Mouse (Mus musculus): ENCODE measurements around the gene Cwc22. TPM values are rescaled to one million over a fixed set of nuclear protein-coding genes. Genes with fewer than 3 reads are reported as not detected.

The Cwc22 gene
- polyA plus RNA-seq, 1 experiment from 2014 or later: 30.0 TPM

- H3K9me3 ChIP-seq (replicated peaks): no peaks in the 10 kb centered on the region
- no peak overlapping the region for H3K9ac ChIP-seq
- 91% methylated on average over 6 of the region's 6 CpGs for WGBS
- no peak overlapping the region for H3K4me2 ChIP-seq (replicated peaks)
- no peak for ATAC-seq (ENCODE audit: insufficient number of reproducible peaks, low FRiP score, low TSS enrichment, low read depth)
- H3K27ac ChIP-seq (replicated peaks): no peak overlapping the region
- no peaks in the 10 kb centered on the region for H3K4me1 ChIP-seq
- no peaks in the 10 kb centered on the region for H3K27me3 ChIP-seq
- no peaks in the 10 kb centered on the region for H3K36me3 ChIP-seq
- H3K4me3 ChIP-seq (replicated peaks): no peak overlapping the region
These were observed 61.1 kb downstream of the Cwc22 start for GRCm38 (mm10) chr2:77885036-77885435.

DNA sequence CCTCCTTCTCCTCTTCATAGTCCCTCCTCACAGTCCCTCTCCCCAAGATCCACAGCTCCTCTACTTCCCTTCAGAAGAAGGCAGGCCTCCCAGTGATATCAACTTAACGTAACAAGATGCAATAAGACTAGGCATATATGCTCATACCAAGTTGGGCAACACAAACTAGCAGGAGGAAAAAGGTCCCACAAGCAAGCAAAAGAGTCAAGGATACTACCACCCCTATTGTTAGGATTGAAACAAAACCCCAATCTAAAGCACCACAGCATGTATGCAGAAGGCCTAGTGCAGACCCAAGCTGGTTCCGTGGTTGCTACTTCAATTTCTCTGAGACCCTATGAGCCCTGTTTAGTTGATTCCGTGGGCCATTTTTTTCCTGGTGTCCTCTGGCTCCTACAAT, 61.7 kb downstream of the Cwc22 start:
- Histone ChIP-seq H3K9ac (no peak overlapping the region), H3K4me1 (no peaks in the 10 kb centered on the region), H3K9me3 (replicated peaks) (no peaks in the 10 kb centered on the region), H3K36me3 (no peaks in the 10 kb centered on the region), H3K4me3 (replicated peaks) (no peak overlapping the region), H3K4me2 (replicated peaks) (no peak overlapping the region), H3K27ac (replicated peaks) (no peak overlapping the region), H3K27me3 (no peaks in the 10 kb centered on the region)
- ATAC-seq (ENCODE audit: insufficient number of reproducible peaks, low FRiP score, low TSS enrichment, low read depth): no peak
- 93% methylated on average over 3 of the region's 3 CpGs for WGBS

- no peaks in the 10 kb centered on the region for H3K36me3 ChIP-seq
- no peak overlapping the region for H3K4me2 ChIP-seq (replicated peaks)
- no peaks in the 10 kb centered on the region for H3K27me3 ChIP-seq
- ATAC-seq (ENCODE audit: insufficient number of reproducible peaks, low FRiP score, low TSS enrichment, low read depth): no peak
- 76% methylated on average over 4 of the region's 4 CpGs for WGBS
- H3K9ac ChIP-seq: no peak overlapping the region
- no peak overlapping the region for H3K27ac ChIP-seq (replicated peaks)
- no peaks in the 10 kb centered on the region for H3K9me3 ChIP-seq (replicated peaks)
- H3K4me1 ChIP-seq: no peaks in the 10 kb centered on the region
- no peak overlapping the region for H3K4me3 ChIP-seq (replicated peaks)
These were observed 63.2 kb downstream of the Cwc22 start for GRCm38 (mm10) chr2:77882961-77883360.

GRCm38 (mm10) chr2:77881301-77882199, 64.6 kb downstream of the Cwc22 start:
- ATAC-seq (ENCODE audit: insufficient number of reproducible peaks, low FRiP score, low TSS enrichment, low read depth): no peak
- 77% methylated on average over 5 of the region's 5 CpGs for WGBS

DNA sequence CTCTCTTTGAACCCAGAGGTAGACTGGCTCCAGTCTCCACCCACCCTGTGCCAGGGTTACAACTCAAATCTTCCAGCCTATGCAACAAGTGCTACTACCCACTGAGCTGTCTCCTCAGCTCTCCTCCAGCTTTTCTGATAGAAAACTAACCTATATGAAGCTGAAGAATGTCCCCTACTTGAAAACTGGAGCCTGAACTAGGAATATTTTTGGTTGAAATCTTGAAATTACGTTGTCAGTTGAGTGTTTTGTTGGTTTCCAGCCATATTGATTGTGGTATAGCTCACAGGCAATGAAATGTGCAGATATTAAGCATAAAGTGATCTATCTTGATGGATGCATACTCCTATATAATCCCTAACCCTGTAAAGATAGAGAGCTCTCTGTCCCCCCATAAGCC, 65.8 kb downstream of the Cwc22 start:
- WGBS: 73% methylated on average over 1 of the region's 1 CpGs
- no peak overlapping the region for H3K27ac ChIP-seq (replicated peaks)
- no peaks in the 10 kb centered on the region for H3K9me3 ChIP-seq (replicated peaks)
- ATAC-seq (ENCODE audit: insufficient number of reproducible peaks, low FRiP score, low TSS enrichment, low read depth): no peak
- H3K4me1 ChIP-seq: no peaks in the 10 kb centered on the region
- H3K27me3 ChIP-seq: no peaks in the 10 kb centered on the region
- no peak overlapping the region for H3K9ac ChIP-seq
- H3K4me3 ChIP-seq (replicated peaks): no peak overlapping the region
- no peaks in the 10 kb centered on the region for H3K36me3 ChIP-seq
- no peak overlapping the region for H3K4me2 ChIP-seq (replicated peaks)

More at GRCm38 (mm10) chr2:77881301-77882199, 64.6 kb downstream of the Cwc22 start:
- Histone ChIP-seq H3K36me3 (no peaks in the 10 kb centered on the region), H3K27me3 (no peaks in the 10 kb centered on the region), H3K4me1 (no peaks in the 10 kb centered on the region), H3K9me3 (replicated peaks) (no peaks in the 10 kb centered on the region), H3K4me3 (replicated peaks) (no peak overlapping the region), H3K4me2 (replicated peaks) (no peak overlapping the region), H3K9ac (no peak overlapping the region), H3K27ac (replicated peaks) (no peak overlapping the region)

GRCm38 (mm10) chr2:77879736-77880135, 66.4 kb downstream of the Cwc22 start:
- Histone ChIP-seq H3K4me1 (no peaks in the 10 kb centered on the region), H3K36me3 (no peaks in the 10 kb centered on the region), H3K4me2 (replicated peaks) (no peak overlapping the region), H3K9ac (no peak overlapping the region), H3K27me3 (no peaks in the 10 kb centered on the region), H3K9me3 (replicated peaks) (no peaks in the 10 kb centered on the region), H3K4me3 (replicated peaks) (no peak overlapping the region), H3K27ac (replicated peaks) (no peak overlapping the region)
- no peak for ATAC-seq (ENCODE audit: insufficient number of reproducible peaks, low FRiP score, low TSS enrichment, low read depth)
- WGBS: 68% methylated on average over 5 of the region's 5 CpGs

DNA sequence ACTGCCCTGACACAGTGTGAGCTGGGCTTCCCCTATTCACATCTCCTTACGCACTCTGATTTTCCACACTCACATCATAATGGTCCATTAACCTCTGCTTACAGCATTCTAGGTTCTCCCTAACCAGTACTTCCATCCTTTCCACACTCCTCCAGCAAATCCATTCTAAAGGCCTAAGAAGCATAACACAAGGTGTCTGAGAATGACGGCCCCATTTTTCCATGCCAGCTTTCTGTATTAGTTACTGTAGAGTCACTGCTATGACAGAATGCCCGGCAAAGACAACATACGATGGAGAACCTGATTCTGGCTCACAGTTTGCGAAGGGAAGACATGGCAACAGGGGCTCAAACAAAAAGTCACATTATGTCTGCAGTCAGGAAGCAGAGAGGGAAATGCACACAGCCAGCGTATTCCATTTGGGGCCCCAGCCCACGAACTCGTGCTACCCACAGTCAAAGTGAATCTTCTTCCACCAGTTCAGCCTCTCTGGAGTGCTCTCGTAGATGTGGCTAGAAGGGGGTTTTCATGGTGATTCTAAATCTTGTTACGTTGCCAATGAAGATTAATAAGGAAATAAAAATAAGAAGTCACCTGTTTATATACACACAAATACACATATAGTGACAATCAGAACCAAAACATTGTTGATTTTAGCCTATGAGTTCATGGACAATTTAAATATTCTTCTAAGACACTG, 68.9 kb downstream of the Cwc22 start:
- Histone ChIP-seq H3K27ac (replicated peaks) (no peak overlapping the region), H3K4me3 (replicated peaks) (no peak overlapping the region), H3K27me3 (no peaks in the 10 kb centered on the region), H3K4me2 (replicated peaks) (no peak overlapping the region), H3K9me3 (replicated peaks) (no peaks in the 10 kb centered on the region), H3K9ac (no peak overlapping the region), H3K4me1 (no peaks in the 10 kb centered on the region), H3K36me3 (no peaks in the 10 kb centered on the region)
- ATAC-seq (ENCODE audit: insufficient number of reproducible peaks, low FRiP score, low TSS enrichment, low read depth): no peak
- WGBS: 88% methylated on average over 10 of the region's 10 CpGs

DNA sequence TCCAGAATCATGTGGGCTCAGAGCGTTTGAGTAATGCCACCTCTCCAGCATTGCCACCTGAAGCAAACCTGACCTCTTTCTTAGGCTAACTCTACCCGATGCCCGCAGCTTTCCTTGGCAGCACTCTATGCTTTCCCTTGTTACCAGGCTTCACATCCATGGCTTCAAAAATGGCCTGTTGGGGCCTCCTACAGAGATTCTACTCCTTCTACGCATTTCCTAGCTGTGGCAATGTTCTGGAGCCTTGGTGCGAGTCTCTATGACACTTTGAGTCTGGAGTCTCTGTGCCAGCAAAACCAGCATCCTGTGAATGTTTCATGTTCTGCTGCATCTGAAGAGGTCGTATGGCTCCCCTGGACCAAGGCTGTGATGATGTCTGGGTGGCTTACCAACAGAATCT, 69.8 kb downstream of the Cwc22 start:
- Histone ChIP-seq H3K4me1 (no peaks in the 10 kb centered on the region), H3K4me3 (replicated peaks) (no peak overlapping the region), H3K36me3 (no peaks in the 10 kb centered on the region), H3K27ac (replicated peaks) (no peak overlapping the region), H3K4me2 (replicated peaks) (no peak overlapping the region), H3K9me3 (replicated peaks) (no peaks in the 10 kb centered on the region), H3K27me3 (no peaks in the 10 kb centered on the region), H3K9ac (no peak overlapping the region)
- no peak for ATAC-seq (ENCODE audit: insufficient number of reproducible peaks, low FRiP score, low TSS enrichment, low read depth)
- 88% methylated on average over 6 of the region's 6 CpGs for WGBS

DNA sequence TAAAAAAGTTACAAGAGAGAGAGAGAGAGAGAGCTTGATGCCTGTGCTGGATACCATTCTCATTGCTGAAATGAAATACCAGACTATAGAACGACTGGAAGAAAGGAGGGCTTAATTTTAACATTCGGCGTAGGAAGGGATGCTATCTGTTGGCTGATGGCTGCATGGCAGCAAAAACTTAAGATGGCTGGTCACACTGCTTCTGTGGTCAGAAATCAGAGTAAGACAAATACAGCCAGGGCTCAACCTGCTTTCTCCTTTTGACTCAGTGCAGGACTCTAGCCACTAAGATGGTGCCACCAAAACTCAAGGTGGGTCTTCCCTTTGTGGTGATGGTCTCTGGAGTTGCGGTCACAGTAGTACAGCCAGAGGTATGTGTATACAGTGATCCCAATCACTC, 70.7 kb downstream of the Cwc22 start:
- no peaks in the 10 kb centered on the region for H3K9me3 ChIP-seq (replicated peaks)
- no peak overlapping the region for H3K4me3 ChIP-seq (replicated peaks)
- H3K27me3 ChIP-seq: no peaks in the 10 kb centered on the region
- H3K9ac ChIP-seq: no peak overlapping the region
- 86% methylated on average over 4 of the region's 4 CpGs for WGBS
- H3K27ac ChIP-seq (replicated peaks): no peak overlapping the region
- no peaks in the 10 kb centered on the region for H3K4me1 ChIP-seq
- H3K36me3 ChIP-seq: no peaks in the 10 kb centered on the region
- ATAC-seq (ENCODE audit: insufficient number of reproducible peaks, low FRiP score, low TSS enrichment, low read depth): no peak
- H3K4me2 ChIP-seq (replicated peaks): no peak overlapping the region

DNA sequence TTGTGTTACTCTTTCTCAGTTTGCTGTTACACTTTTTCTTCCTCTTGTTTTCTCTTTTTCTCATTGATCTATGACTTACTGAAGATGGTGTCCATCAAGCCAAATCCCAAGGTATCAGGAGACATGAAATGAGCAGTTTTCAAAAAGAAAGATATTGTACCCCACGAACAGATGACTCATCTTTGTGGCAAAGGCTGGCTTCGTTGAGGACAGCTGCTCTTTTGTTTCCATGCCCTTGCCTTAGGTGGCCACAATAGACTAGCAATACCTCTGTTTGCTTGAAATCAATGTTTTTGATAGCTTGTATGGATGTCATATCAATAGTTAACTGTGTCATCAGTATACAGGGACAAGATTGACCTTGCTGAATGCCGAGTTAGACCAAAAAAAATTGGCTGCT, 71.5 kb downstream of the Cwc22 start:
- Histone ChIP-seq H3K27ac (replicated peaks) (no peak overlapping the region), H3K9ac (no peak overlapping the region), H3K4me1 (no peaks in the 10 kb centered on the region), H3K4me3 (replicated peaks) (no peak overlapping the region), H3K4me2 (replicated peaks) (no peak overlapping the region), H3K9me3 (replicated peaks) (no peaks in the 10 kb centered on the region), H3K27me3 (no peaks in the 10 kb centered on the region), H3K36me3 (no peaks in the 10 kb centered on the region)
- whole genome bisulfite sequencing: 81% methylated on average over 3 of the region's 3 CpGs
- ATAC-seq (ENCODE audit: insufficient number of reproducible peaks, low FRiP score, low TSS enrichment, low read depth): no peak

DNA sequence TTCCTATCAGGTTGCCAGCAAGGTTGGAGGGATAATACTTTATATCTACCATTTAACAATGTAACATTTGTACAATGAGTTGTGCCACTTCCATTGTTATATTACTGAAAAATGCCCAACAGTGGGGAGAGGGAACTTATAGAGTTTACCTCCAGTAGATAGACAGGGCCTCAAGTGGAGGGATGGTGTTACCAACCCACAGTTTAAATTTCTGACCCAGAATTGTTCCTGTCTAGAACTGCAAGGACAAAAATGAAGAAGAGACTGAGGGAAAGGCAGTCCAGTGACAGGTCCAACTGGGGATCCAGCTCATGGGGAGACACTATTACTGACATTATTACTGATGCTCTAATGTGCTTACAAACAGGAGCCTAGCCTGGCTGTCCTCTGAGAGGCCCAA, 72.4 kb downstream of the Cwc22 start:
- H3K27ac ChIP-seq (replicated peaks): no peak overlapping the region
- no peak overlapping the region for H3K9ac ChIP-seq
- H3K9me3 ChIP-seq (replicated peaks): no peaks in the 10 kb centered on the region
- H3K4me2 ChIP-seq (replicated peaks): no peak overlapping the region
- no peak for ATAC-seq (ENCODE audit: insufficient number of reproducible peaks, low FRiP score, low TSS enrichment, low read depth)
- no peaks in the 10 kb centered on the region for H3K36me3 ChIP-seq
- H3K27me3 ChIP-seq: no peaks in the 10 kb centered on the region
- no peaks in the 10 kb centered on the region for H3K4me1 ChIP-seq
- no peak overlapping the region for H3K4me3 ChIP-seq (replicated peaks)
